Mouse (Mus musculus) liver, embryonic 14.5 days (tissue): ENCODE results near the gene Ereg.

Experiments
- CTCF ChIP-seq: IDR thresholded peaks from 2 replicates; pipeline ENCODE4 v1.5.1; 2016; ENCODE audit warnings: antibody characterized with exemption, low read depth, control low read depth
- EP300 ChIP-seq: IDR thresholded peaks from 2 replicates; pipeline ENCODE4 v1.6.1; 2016; ENCODE audit warnings: antibody characterized with exemption, low read depth

- TF ChIP-seq CTCF (no peak), EP300 (no peak)
Observed at GRCm38 (mm10) chr5:91037756-91038155, 36.7 kb upstream of the Ereg start.
